Mouse (Mus musculus): ENCODE results near the gene Kcmf1. TPM values are rescaled to one million over a fixed set of nuclear protein-coding genes. Genes with fewer than 3 reads are reported as not detected.

Gene Kcmf1
- polyA plus RNA-seq, 1 experiment from 2014 or later: 45.3 TPM

DNA sequence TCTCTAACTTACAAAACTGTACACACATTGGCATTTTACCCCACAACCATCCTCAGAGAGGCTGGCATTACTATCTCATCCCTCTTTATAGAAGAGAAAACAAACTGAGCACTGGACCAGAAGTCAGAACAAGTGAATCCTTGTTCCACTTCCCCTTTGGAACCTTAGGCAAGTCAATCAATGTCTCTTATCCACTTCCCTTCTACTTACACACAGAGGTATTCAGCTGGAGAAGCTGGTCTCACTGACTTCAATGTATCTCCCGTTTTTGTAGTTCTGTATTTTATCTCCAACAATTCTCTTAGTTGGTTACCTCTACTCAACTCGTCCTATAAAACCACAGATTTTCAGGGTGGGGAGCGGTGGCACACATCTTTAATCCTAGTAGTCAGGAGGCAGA is 15.0 kb downstream of the Kcmf1 start:
- H3K36me3 ChIP-seq (ENCODE audit: control insufficient read depth, insufficient read depth, low read length): no peaks in the 10 kb centered on the region
- 94% methylated on average over 3 of the region's 3 CpGs for WGBS
- no peak for ATAC-seq (ENCODE audit: low FRiP score)

GRCm38 (mm10) chr6:72882661-72883458 is 16.9 kb downstream of the Kcmf1 start:
- 90% methylated on average over 8 of the region's 8 CpGs for WGBS
- ATAC-seq (ENCODE audit: low FRiP score): no peak

More for the DNA sequence above, 15.0 kb downstream of the Kcmf1 start:
- H3K4me2 ChIP-seq: no peak overlapping the region
- no peaks in the 10 kb centered on the region for H3K4me1 ChIP-seq (ENCODE audit: control insufficient read depth, insufficient read depth, low read length)
- no peak for DNase-seq (ENCODE audit: low spot score, missing footprints)
- H3K9me3 ChIP-seq (ENCODE audit: control insufficient read depth, low read length): no peaks in the 10 kb centered on the region
- H3K4me3 ChIP-seq (ENCODE audit: low read depth, low read length): no peak overlapping the region
- H3K9ac ChIP-seq (ENCODE audit: low read length): no peak overlapping the region
- no peaks in the 10 kb centered on the region for H3K27me3 ChIP-seq (ENCODE audit: control insufficient read depth, insufficient read depth, low read length)
- no peak overlapping the region for H3K27ac ChIP-seq (ENCODE audit: low read depth, low read length)

GRCm38 (mm10) chr6:72882222-72882621 is 17.6 kb downstream of the Kcmf1 start:
- no peak overlapping the region for H3K4me3 ChIP-seq (ENCODE audit: low read depth, low read length)
- no peak overlapping the region for H3K4me2 ChIP-seq
- no peak overlapping the region for H3K27ac ChIP-seq (ENCODE audit: low read depth, low read length)
- H3K9ac ChIP-seq (ENCODE audit: low read length): no peak overlapping the region
- no peaks in the 10 kb centered on the region for H3K9me3 ChIP-seq (ENCODE audit: control insufficient read depth, low read length)
- 94% methylated on average over 3 of the region's 3 CpGs for WGBS
- no peak for DNase-seq (ENCODE audit: low spot score, missing footprints)
- no peak for ATAC-seq (ENCODE audit: low FRiP score)
- H3K4me1 ChIP-seq (ENCODE audit: control insufficient read depth, insufficient read depth, low read length): no peaks in the 10 kb centered on the region
- H3K36me3 ChIP-seq (ENCODE audit: control insufficient read depth, insufficient read depth, low read length): no peaks in the 10 kb centered on the region
- no peaks in the 10 kb centered on the region for H3K27me3 ChIP-seq (ENCODE audit: control insufficient read depth, insufficient read depth, low read length)

More at GRCm38 (mm10) chr6:72882661-72883458, 16.9 kb downstream of the Kcmf1 start:
- Histone ChIP-seq H3K27ac (ENCODE audit: low read depth, low read length) (no peak overlapping the region), H3K4me2 (no peak overlapping the region), H3K9ac (ENCODE audit: low read length) (no peak overlapping the region), H3K27me3 (ENCODE audit: control insufficient read depth, insufficient read depth, low read length) (no peaks in the 10 kb centered on the region), H3K4me3 (ENCODE audit: low read depth, low read length) (no peak overlapping the region), H3K9me3 (ENCODE audit: control insufficient read depth, low read length) (no peaks in the 10 kb centered on the region), H3K4me1 (ENCODE audit: control insufficient read depth, insufficient read depth, low read length) (no peaks in the 10 kb centered on the region), H3K36me3 (ENCODE audit: control insufficient read depth, insufficient read depth, low read length) (no peaks in the 10 kb centered on the region)
- no peak for DNase-seq (ENCODE audit: low spot score, missing footprints)

DNA sequence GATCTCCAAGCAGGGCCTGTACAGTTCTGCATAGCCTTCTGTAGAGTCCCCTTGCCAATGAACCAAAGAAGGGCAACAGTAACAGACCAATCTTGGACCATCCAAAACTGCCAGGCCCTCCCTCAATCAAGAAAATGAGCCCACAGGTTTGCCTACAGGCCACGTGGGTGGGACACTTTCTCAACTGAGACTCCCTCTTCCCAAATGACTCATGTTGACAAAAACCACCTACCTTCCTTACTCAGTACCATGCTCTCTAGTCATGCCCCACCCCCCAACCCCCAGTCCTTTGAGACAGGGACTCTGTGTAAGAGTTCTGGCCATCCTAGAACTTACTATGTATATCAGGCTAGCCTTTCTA is 18.2 kb downstream of the Kcmf1 start:
- DNase-seq (ENCODE audit: low spot score, missing footprints) (no peak), ATAC-seq (ENCODE audit: low FRiP score) (no peak)
- no peak overlapping the region for H3K4me3 ChIP-seq (ENCODE audit: low read depth, low read length)
- H3K9me3 ChIP-seq (ENCODE audit: control insufficient read depth, low read length): no peaks in the 10 kb centered on the region
- no peak overlapping the region for H3K9ac ChIP-seq (ENCODE audit: low read length)
- no peaks in the 10 kb centered on the region for H3K36me3 ChIP-seq (ENCODE audit: control insufficient read depth, insufficient read depth, low read length)
- WGBS: 80% methylated on average over 1 of the region's 1 CpGs
- no peaks in the 10 kb centered on the region for H3K27me3 ChIP-seq (ENCODE audit: control insufficient read depth, insufficient read depth, low read length)
- no peak overlapping the region for H3K27ac ChIP-seq (ENCODE audit: low read depth, low read length)
- H3K4me2 ChIP-seq: no peak overlapping the region
- H3K4me1 ChIP-seq (ENCODE audit: control insufficient read depth, insufficient read depth, low read length): no peaks in the 10 kb centered on the region

- Histone ChIP-seq H3K4me3 (ENCODE audit: low read depth, low read length) (no peak overlapping the region), H3K27me3 (ENCODE audit: control insufficient read depth, insufficient read depth, low read length) (no peaks in the 10 kb centered on the region), H3K36me3 (ENCODE audit: control insufficient read depth, insufficient read depth, low read length) (no peaks in the 10 kb centered on the region), H3K4me2 (no peak overlapping the region), H3K4me1 (ENCODE audit: control insufficient read depth, insufficient read depth, low read length) (no peaks in the 10 kb centered on the region), H3K27ac (ENCODE audit: low read depth, low read length) (no peak overlapping the region), H3K9ac (ENCODE audit: low read length) (no peak overlapping the region), H3K9me3 (ENCODE audit: control insufficient read depth, low read length) (no peaks in the 10 kb centered on the region)
- ATAC-seq (ENCODE audit: low FRiP score) (no peak), DNase-seq (ENCODE audit: low spot score, missing footprints) (no peak)
- 89% methylated on average over 9 of the region's 9 CpGs for WGBS
Observed at GRCm38 (mm10) chr6:72880913-72881618, 18.7 kb downstream of the Kcmf1 start.

DNA sequence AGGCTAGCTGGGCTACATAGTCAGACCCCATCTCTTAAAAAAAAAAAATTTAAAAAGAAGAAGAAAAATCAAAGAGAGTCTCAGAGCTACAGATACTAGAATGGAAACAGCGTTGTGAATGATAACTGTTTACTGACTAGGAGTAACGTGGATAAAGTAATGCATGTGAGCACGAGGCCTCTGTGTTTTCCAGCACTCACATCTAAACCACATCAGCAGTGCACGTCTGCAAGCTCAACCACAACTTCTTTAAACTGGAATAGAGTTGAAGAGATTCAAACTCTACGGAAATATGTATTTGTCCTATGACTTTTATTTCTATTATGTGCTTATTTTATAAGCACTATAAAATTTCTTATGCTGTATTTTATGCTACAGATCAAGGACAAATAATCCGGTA is 23.1 kb downstream of the Kcmf1 start:
- H3K27ac ChIP-seq (ENCODE audit: low read depth, low read length): no peak overlapping the region
- DNase-seq (ENCODE audit: low spot score, missing footprints): no peak
- no peak overlapping the region for H3K9ac ChIP-seq (ENCODE audit: low read length)
- ATAC-seq (ENCODE audit: low FRiP score): no peak
- H3K27me3 ChIP-seq (ENCODE audit: control insufficient read depth, insufficient read depth, low read length): no peaks in the 10 kb centered on the region
- 97% methylated on average over 6 of the region's 6 CpGs for WGBS
- no peaks in the 10 kb centered on the region for H3K4me1 ChIP-seq (ENCODE audit: control insufficient read depth, insufficient read depth, low read length)
- H3K4me3 ChIP-seq (ENCODE audit: low read depth, low read length): no peak overlapping the region
- no peaks in the 10 kb centered on the region for H3K9me3 ChIP-seq (ENCODE audit: control insufficient read depth, low read length)
- no peak overlapping the region for H3K4me2 ChIP-seq
- H3K36me3 ChIP-seq (ENCODE audit: control insufficient read depth, insufficient read depth, low read length): no peaks in the 10 kb centered on the region

DNA sequence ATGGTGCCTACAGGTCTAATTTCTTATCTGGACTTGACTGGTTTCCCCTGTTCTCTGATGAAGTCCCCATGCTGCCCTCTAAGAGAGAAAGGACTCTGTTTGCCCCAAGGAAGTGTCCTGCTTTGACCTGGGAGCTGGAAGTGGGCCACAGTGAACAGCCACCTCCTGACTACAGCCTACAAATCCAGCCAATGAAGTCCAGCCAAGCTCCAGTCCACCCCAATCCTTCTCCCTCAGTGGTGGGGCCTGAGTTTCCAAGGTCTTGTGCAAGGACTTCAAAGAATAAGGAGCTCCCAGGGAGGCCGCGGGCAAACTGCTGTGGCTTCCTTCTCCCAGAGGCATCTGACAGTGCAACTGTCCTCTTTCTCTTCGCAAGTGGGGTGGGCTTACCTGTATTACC is 26.4 kb downstream of the Kcmf1 start:
- ATAC-seq (ENCODE audit: low FRiP score) (no peak), DNase-seq (ENCODE audit: low spot score, missing footprints) (no peak)
- H3K4me2 ChIP-seq: no peak overlapping the region
- H3K36me3 ChIP-seq (ENCODE audit: control insufficient read depth, insufficient read depth, low read length): no peaks in the 10 kb centered on the region
- H3K4me3 ChIP-seq (ENCODE audit: low read depth, low read length): no peak overlapping the region
- no peaks in the 10 kb centered on the region for H3K27me3 ChIP-seq (ENCODE audit: control insufficient read depth, insufficient read depth, low read length)
- H3K27ac ChIP-seq (ENCODE audit: low read depth, low read length): no peak overlapping the region
- no peak overlapping the region for H3K9ac ChIP-seq (ENCODE audit: low read length)
- WGBS: 87% methylated on average over 3 of the region's 3 CpGs
- no peaks in the 10 kb centered on the region for H3K9me3 ChIP-seq (ENCODE audit: control insufficient read depth, low read length)
- 0 out of 2 replicates have a peak, but pooled peaks cover 2% of the 10 kb centered on the region for H3K4me1 ChIP-seq (ENCODE audit: control insufficient read depth, insufficient read depth, low read length)

GRCm38 (mm10) chr6:72872276-72872675 is 27.5 kb downstream of the Kcmf1 start:
- Histone ChIP-seq H3K4me1 (ENCODE audit: control insufficient read depth, insufficient read depth, low read length) (0 out of 2 replicates have a peak, but pooled peaks cover 2% of the 10 kb centered on the region), H3K4me3 (ENCODE audit: low read depth, low read length) (no peak overlapping the region), H3K27ac (ENCODE audit: low read depth, low read length) (no peak overlapping the region), H3K36me3 (ENCODE audit: control insufficient read depth, insufficient read depth, low read length) (no peaks in the 10 kb centered on the region), H3K9me3 (ENCODE audit: control insufficient read depth, low read length) (no peaks in the 10 kb centered on the region), H3K27me3 (ENCODE audit: control insufficient read depth, insufficient read depth, low read length) (no peaks in the 10 kb centered on the region), H3K4me2 (no peak overlapping the region), H3K9ac (ENCODE audit: low read length) (no peak overlapping the region)
- no peak for DNase-seq (ENCODE audit: low spot score, missing footprints)
- WGBS: 94% methylated on average over 1 of the region's 1 CpGs
- no peak for ATAC-seq (ENCODE audit: low FRiP score)

- H3K36me3 ChIP-seq (ENCODE audit: control insufficient read depth, insufficient read depth, low read length): no peaks in the 10 kb centered on the region
- 0 out of 2 replicates have a peak, but pooled peaks cover 2% of the 10 kb centered on the region for H3K4me1 ChIP-seq (ENCODE audit: control insufficient read depth, insufficient read depth, low read length)
- H3K9ac ChIP-seq (ENCODE audit: low read length): no peak overlapping the region
- no peaks in the 10 kb centered on the region for H3K9me3 ChIP-seq (ENCODE audit: control insufficient read depth, low read length)
- H3K4me2 ChIP-seq: no peak overlapping the region
- no peak for DNase-seq (ENCODE audit: low spot score, missing footprints)
- H3K27me3 ChIP-seq (ENCODE audit: control insufficient read depth, insufficient read depth, low read length): no peaks in the 10 kb centered on the region
- ATAC-seq (ENCODE audit: low FRiP score): no peak
- no peak overlapping the region for H3K4me3 ChIP-seq (ENCODE audit: low read depth, low read length)
- WGBS: 73% methylated on average over 8 of the region's 8 CpGs
- no peak overlapping the region for H3K27ac ChIP-seq (ENCODE audit: low read depth, low read length)
Observed at GRCm38 (mm10) chr6:72869601-72870000, 30.2 kb downstream of the Kcmf1 start.

Data from midbrain, embryonic 11.5 days (tissue).